Mouse (Mus musculus) testis, adult 2 months (tissue): Measurements from ENCODE around the gene Thy1.

Experiments used
- CTCF ChIP-seq: fragments of 200-500 bp; IDR thresholded peaks from 2 replicates; pipeline ENCODE4 v1.5.1; 2012; ENCODE audit warnings: low read depth, mild to moderate bottlenecking, inconsistent platforms, low read length, moderate library complexity; ENCODE audit not compliant: control insufficient read depth, insufficient read depth, insufficient replicate concordance
- POLR2A ChIP-seq: fragments of 200-500 bp; IDR thresholded peaks from 2 replicates; pipeline ENCODE4 v1.6.1; 2012; ENCODE audit warnings: low read depth, mild to moderate bottlenecking, inconsistent platforms, low read length, moderate library complexity; ENCODE audit not compliant: control insufficient read depth

- TF ChIP-seq POLR2A (no peak), CTCF (no peak)
These were observed 25.3 kb upstream of the Thy1 start for GRCm38 (mm10) chr9:44017846-44018245.
